Mouse (Mus musculus) T-helper 1 cell (primary cell): ENCODE data around the gene Mdm4.
"Not testable (repeated sequence)": the region's sequence is repeated elsewhere in the genome, so short reads cannot be mapped to it uniquely, and the experiment has no call there.

Experiments used
- in situ Hi-C: fragments of 300-600 bp; cut with MboI, MseI; formaldehyde crosslinking; loops from one replicate; pipeline ENCODE4 v1.15.1; 2025; ENCODE audit warnings: high pct_unique_total_duplicates

The Mdm4 gene

GRCm38 (mm10) chr1:133021391-133021790 is 9.0 kb downstream of the Mdm4 start:
- in situ Hi-C loops: loop anchor here (25.0 kb wide), 1 partner anchor 616 kb away; no protein-coding TSS in a partner anchor

GRCm38 (mm10) chr1:133020137-133020894 is 10.0 kb downstream of the Mdm4 start:
- in situ Hi-C loops: loop anchor here (25.0 kb wide), 1 partner anchor 617 kb away; no protein-coding TSS in a partner anchor

GRCm38 (mm10) chr1:133019312-133019711 is 11.0 kb downstream of the Mdm4 start:
- in situ Hi-C loops: loop anchor here (25.0 kb wide), 1 partner anchor 618 kb away; no protein-coding TSS in a partner anchor

- in situ Hi-C loops: loop anchor here (25.0 kb wide), 1 partner anchor 619 kb away; no protein-coding TSS in a partner anchor
Measured at GRCm38 (mm10) chr1:133018580-133018979, 11.8 kb downstream of the Mdm4 start.

- in situ Hi-C loops: loop anchor here (25.0 kb wide), 1 partner anchor 620 kb away; no protein-coding TSS in a partner anchor
Measured at GRCm38 (mm10) chr1:133016775-133017428, 13.5 kb downstream of the Mdm4 start.

- in situ Hi-C loops: loop anchor here (25.0 kb wide), 1 partner anchor 623 kb away; no protein-coding TSS in a partner anchor
Measured at GRCm38 (mm10) chr1:133014196-133014595, 16.2 kb downstream of the Mdm4 start.

- in situ Hi-C loops: loop anchor here (25.0 kb wide), 1 partner anchor 624 kb away; no protein-coding TSS in a partner anchor
Measured at GRCm38 (mm10) chr1:133013331-133013730, 17.0 kb downstream of the Mdm4 start.

- in situ Hi-C loops: loop anchor here (25.0 kb wide), 1 partner anchor 625 kb away; no protein-coding TSS in a partner anchor
Measured at GRCm38 (mm10) chr1:133011955-133012841, 18.2 kb downstream of the Mdm4 start.

GRCm38 (mm10) chr1:133006571-133006970 is 23.8 kb downstream of the Mdm4 start:
- in situ Hi-C loops: loop anchor here (10.0 to 25.0 kb wide), 2 partner anchors 631 to 1082 kb away; no protein-coding TSS in a partner anchor

- in situ Hi-C loops: loop anchor here (10.0 to 25.0 kb wide), 2 partner anchors 637 to 1076 kb away; no protein-coding TSS in a partner anchor
Measured at GRCm38 (mm10) chr1:133000347-133000746, 30.0 kb downstream of the Mdm4 start.

GRCm38 (mm10) chr1:132991580-132991979 is 38.8 kb downstream of the Mdm4 start:
- in situ Hi-C loops: no loop called here

GRCm38 (mm10) chr1:132990733-132991132 is 39.6 kb downstream of the Mdm4 start:
- in situ Hi-C loops: no loop called here

GRCm38 (mm10) chr1:132988556-132989459 is 41.6 kb downstream of the Mdm4 start:
- in situ Hi-C loops: not testable (repeated sequence)

- in situ Hi-C loops: no loop called here
Measured at GRCm38 (mm10) chr1:132982728-132983127, 47.6 kb downstream of the Mdm4 start.

GRCm38 (mm10) chr1:132981232-132981631 is 49.1 kb downstream of the Mdm4 start:
- in situ Hi-C loops: no loop called here

- in situ Hi-C loops: no loop called here
Measured at GRCm38 (mm10) chr1:132977402-132977801, 53.0 kb downstream of the Mdm4 start.

- in situ Hi-C loops: loop anchor here (5.0 kb wide), 1 partner anchor 211 kb away; no protein-coding TSS in a partner anchor
Measured at GRCm38 (mm10) chr1:132968659-132969058, 61.7 kb downstream of the Mdm4 start.

- in situ Hi-C loops: loop anchor here (5.0 kb wide), 1 partner anchor 207 kb away; no protein-coding TSS in a partner anchor
Measured at GRCm38 (mm10) chr1:132964691-132965090, 65.7 kb downstream of the Mdm4 start.

- in situ Hi-C loops: no loop called here
Measured at GRCm38 (mm10) chr1:132964106-132964505, 66.3 kb downstream of the Mdm4 start.

- in situ Hi-C loops: no loop called here
Measured at GRCm38 (mm10) chr1:132961751-132962150, 68.6 kb downstream of the Mdm4 start.
